Comparison of ENCODE assay signal across 13 mouse cellular contexts in genomic region chr7:139359906-139360305, GRCm38 (mm10). TPM values are rescaled to one million over a fixed set of nuclear protein-coding genes. Genes with fewer than 3 reads are reported as not detected.
DNase-seq lines count a peak whose midpoint lies in the region; ATAC-seq and TF ChIP-seq lines count a peak whose summit lies in the region.
"Had no signal": no experiment of that assay in that cellular context is flagged by ENCODE, and none has a peak within 500 bp of the region (broad histone marks: within the 10 kb centered on the region; RNA-seq: fewer than 3 reads in every experiment).

No protein-coding gene starts in this region.

- peak overlapping the region; percentile 50 for H3K27ac ChIP-seq in embryonic fibroblast, embryonic 13.5 days (ENCODE audit: insufficient read depth, low read length)
- no peak overlapping the region for H3K27ac ChIP-seq in midbrain, embryonic 14.5 days (replicated peaks; ENCODE audit: low read depth, low read length)
- H3K27ac ChIP-seq: embryonic facial prominence, embryonic 12.5 days; lung, embryonic 15.5 days; midbrain, embryonic 12.5 days had no signal

- H3K4me1 ChIP-seq in embryonic fibroblast, embryonic 13.5 days (ENCODE audit: control insufficient read depth, insufficient read depth, low read length) = peaks cover 22% of the 10 kb centered on the region
- H3K4me1 ChIP-seq in midbrain, embryonic 14.5 days (ENCODE audit: control insufficient read depth, insufficient read depth, low read length) = peaks cover 22% of the 10 kb centered on the region

- DNase-seq in adrenal gland, adult 2 months = peak; percentile 75
- no peak for DNase-seq in adrenal gland, adult 18-20 months (ENCODE audit: low spot score in 2 of 2)
- peak; percentile 53 for DNase-seq in kidney, adult 9 months
- DNase-seq in kidney, adult 18-20 months = no peak
- peak; percentile 37 for DNase-seq in kidney, postnatal 14 days
- no peak for DNase-seq in midbrain, embryonic 14.5 days
- no peak for DNase-seq in cerebellum, adult 11 months
- DNase-seq: cerebellum, postnatal 25 days had no signal

- no peak overlapping the region for H3K4me2 ChIP-seq in midbrain, embryonic 14.5 days (ENCODE audit: low read length)
- H3K4me2 ChIP-seq: embryonic facial prominence, embryonic 12.5 days; lung, embryonic 15.5 days; midbrain, embryonic 12.5 days had no signal

- 87% methylated on average over 4 of the region's 4 CpGs for WGBS in midbrain, embryonic 14.5 days

- TF ChIP-seq POLR2A in embryonic fibroblast, embryonic 13.5 days (IDR thresholded peaks at IDR 0.05; ENCODE audit: low read depth, low read length) = no peak

- H3K9me3 ChIP-seq in midbrain, embryonic 14.5 days (ENCODE audit: control insufficient read depth, low read length) = no peaks in the 10 kb centered on the region
- H3K9me3 ChIP-seq: embryonic facial prominence, embryonic 12.5 days; lung, embryonic 15.5 days; midbrain, embryonic 12.5 days had no signal

- no peak for ATAC-seq in midbrain, embryonic 14.5 days (ENCODE audit: low FRiP score, low TSS enrichment)
- ATAC-seq: inflammation-experienced regulatory T-cells, adult 6 months had no signal

- no peak overlapping the region for H3K9ac ChIP-seq in midbrain, embryonic 14.5 days (replicated peaks; ENCODE audit: low read length)
- H3K9ac ChIP-seq: embryonic facial prominence, embryonic 12.5 days; lung, embryonic 15.5 days; midbrain, embryonic 12.5 days had no signal

- TF ChIP-seq CTCF in embryonic fibroblast, embryonic 13.5 days (IDR thresholded peaks at IDR 0.05; ENCODE audit: borderline replicate concordance, insufficient read depth, low read length) = no peak

- no peaks in the 10 kb centered on the region for H3K27me3 ChIP-seq in midbrain, embryonic 14.5 days (ENCODE audit: control insufficient read depth, insufficient read depth, low read length)
- H3K27me3 ChIP-seq: embryonic facial prominence, embryonic 12.5 days; lung, embryonic 15.5 days had no signal

- no peak overlapping the region for H3K4me3 ChIP-seq in embryonic fibroblast, embryonic 13.5 days (ENCODE audit: insufficient read depth, low read length)
- H3K4me3 ChIP-seq in midbrain, embryonic 14.5 days (replicated peaks; ENCODE audit: low read depth, low read length) = no peak overlapping the region
- H3K4me3 ChIP-seq: embryonic facial prominence, embryonic 12.5 days; lung, embryonic 15.5 days; midbrain, embryonic 12.5 days had no signal

- no peaks in the 10 kb centered on the region for H3K36me3 ChIP-seq in midbrain, embryonic 14.5 days (ENCODE audit: control insufficient read depth, insufficient read depth, low read length)
- H3K36me3 ChIP-seq: embryonic facial prominence, embryonic 12.5 days; lung, embryonic 15.5 days; midbrain, embryonic 12.5 days had no signal

RNA-seq across cellular contexts. Expression of gene Inpp5a, which starts 29.0 kb away (rescaled TPM):
- total RNA-seq in adrenal gland, adult 2 months (2021) = 100 to 1,000 TPM in 1 of 2 experiments, 10 to 100 TPM in 1; 89.7 to 103 TPM
- polyA plus RNA-seq in adrenal gland, adult 2 months (2012; rRNA removed) = 41.5 and 46.2 TPM in 2 replicates
- 100 to 1,000 TPM in 1 of 2 experiments, 10 to 100 TPM in 1; 80.9 to 101 TPM for total RNA-seq in adrenal gland, adult 18-20 months (2021)
- 85.4 and 90.9 TPM in 2 replicates for polyA plus RNA-seq in embryonic fibroblast, embryonic 13.5 days (2011; ENCODE audit: insufficient read length, low read depth, missing spikeins)
- polyA plus RNA-seq in midbrain, embryonic 14.5 days (2014; fragmentation: Nextera tagmentation; extraction: Ambion mirVana) = 21.0 and 23.0 TPM in 2 replicates

Comparison
In these comparisons a context has a peak if more than half of its experiments do, and no peak if none do; other contexts are left out.
1. DNase-seq: peak in adrenal gland, adult 2 months (single experiment), kidney, adult 9 months (single experiment) and kidney, postnatal 14 days (single experiment); none in adrenal gland, adult 18-20 months (0 of 2), kidney, adult 18-20 months (single experiment), midbrain, embryonic 14.5 days (single experiment) and cerebellum, adult 11 months (single experiment).